Mouse (Mus musculus) lung, adult 18-20 months (tissue): ENCODE measurements around the gene Ptger4.

Source experiments
- DNase-seq, 2 experiments: peaks; one replicate each; pipeline ENCODE4 v3.0.0; 2022; ENCODE audit warnings: mixed read lengths in 2 of 2

The Ptger4 gene

DNA sequence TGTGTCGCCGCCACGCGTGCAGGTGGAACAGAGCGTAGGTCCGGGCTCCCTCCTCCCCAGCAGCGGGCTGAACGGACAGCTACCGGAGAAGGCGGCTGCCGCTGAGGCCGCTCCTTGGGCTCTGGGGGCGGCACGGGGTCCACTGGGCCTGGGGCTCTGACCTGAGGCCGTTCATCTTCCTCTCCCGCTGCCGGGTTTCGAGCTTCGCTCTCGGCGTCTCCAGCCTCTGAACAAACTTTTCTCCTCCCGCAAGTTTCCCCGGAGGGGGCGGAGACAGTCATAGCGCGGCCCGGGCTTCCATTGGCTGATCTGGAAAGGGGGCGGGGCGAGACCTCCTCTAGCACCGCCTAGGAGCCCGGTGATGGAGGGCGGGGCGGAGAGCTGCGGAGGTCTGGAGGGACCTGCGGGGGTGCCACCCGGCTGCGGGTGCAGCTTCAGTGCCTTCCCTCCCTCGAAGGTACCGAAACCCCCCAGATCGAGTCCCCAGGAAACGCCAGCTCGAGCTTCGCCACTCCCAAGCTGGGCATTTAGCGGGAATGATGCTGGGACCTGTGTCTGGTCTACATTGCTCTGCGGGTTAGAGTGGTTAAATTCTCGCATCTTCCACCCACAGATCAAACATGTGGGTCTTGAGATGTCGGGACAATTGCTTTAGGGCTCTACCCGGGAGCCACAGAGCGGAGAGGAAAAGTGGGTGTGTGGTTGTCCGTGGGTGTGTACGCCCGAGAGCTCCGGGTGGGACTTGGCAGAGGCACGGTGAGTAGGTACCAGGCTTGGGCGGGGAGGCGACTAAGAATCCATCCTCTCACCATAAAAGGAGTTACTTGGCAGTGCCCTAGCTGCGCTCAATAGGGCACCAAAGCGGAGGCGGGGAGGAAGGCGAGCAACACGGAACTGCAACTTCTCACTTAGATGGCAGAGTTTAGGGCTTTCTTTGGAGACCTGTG is at the start of gene Ptger4:
Ptger4 (minus strand) TSS at position 229 of the 947 bp plus-strand sequence.
- DNase-seq, result peak; percentile 93 to 94

GRCm38 (mm10) chr15:5288412-5288811 is 44.4 kb upstream of the Ptger4 start:
- no peak for DNase-seq

GRCm38 (mm10) chr15:5287072-5287471 is 43.1 kb upstream of the Ptger4 start:
- no peak for DNase-seq

GRCm38 (mm10) chr15:5281316-5281715 is 37.3 kb upstream of the Ptger4 start:
- DNase-seq, result no peak

GRCm38 (mm10) chr15:5279831-5280230 is 35.8 kb upstream of the Ptger4 start:
- no peak for DNase-seq

DNA sequence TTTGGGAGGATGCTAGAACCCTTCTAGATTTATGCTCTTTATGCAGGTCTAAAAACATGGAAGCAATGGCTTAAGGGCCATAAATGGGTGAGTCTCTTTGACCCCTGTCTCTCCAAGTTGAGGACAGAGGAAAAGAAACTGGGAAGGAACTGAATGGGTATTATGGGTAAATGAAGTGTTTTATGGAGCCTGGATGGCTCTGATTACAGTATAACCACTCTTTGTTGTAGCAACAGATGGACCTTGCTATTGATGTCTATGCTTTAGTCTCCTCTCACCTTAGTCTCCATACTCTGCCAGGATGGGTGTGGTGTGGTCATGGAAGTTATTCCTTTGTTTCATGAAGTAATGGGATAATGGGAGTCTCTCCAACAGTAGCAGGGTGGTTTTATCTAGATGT is 34.5 kb upstream of the Ptger4 start:
- no peak for DNase-seq

DNA sequence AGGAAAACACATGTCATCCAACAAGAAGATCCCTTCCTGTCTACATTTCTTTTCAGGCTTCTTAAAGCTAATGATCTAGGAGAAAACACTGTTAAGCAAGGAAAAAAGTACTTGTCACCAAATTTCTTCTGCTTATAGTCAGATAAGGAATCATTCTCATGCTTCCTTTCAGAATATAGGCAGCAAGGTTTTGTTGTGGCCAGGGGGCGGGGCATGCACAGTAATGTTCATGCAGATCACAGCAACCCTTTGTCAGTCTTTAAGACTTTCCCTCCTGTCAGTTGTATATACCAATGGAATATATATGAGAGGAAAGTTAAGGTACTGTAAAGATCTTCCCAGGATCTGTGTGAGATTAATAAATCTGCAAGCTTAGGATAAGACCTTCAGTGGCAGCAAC is 30.0 kb upstream of the Ptger4 start:
- DNase-seq, result no peak

DNA sequence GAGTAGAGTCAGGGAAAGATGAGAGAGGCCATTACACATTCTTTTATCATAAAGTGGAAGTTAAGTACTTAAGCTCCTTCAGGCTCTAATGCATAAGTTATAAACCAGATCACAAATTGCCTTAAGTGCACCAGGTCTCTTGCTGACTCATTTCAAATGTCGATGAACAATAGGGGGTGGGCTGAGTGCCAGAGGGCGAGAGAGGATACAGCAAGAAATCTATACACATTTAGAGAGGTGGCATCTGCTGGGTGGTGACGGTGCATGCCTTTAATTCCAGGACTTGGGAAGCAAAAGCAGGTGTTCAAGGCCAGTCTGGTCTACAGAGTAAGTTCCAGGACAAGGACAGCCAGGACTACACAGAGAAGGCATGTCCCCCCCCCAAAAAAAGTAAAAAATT is 22.1 kb upstream of the Ptger4 start:
- no peak for DNase-seq

DNA sequence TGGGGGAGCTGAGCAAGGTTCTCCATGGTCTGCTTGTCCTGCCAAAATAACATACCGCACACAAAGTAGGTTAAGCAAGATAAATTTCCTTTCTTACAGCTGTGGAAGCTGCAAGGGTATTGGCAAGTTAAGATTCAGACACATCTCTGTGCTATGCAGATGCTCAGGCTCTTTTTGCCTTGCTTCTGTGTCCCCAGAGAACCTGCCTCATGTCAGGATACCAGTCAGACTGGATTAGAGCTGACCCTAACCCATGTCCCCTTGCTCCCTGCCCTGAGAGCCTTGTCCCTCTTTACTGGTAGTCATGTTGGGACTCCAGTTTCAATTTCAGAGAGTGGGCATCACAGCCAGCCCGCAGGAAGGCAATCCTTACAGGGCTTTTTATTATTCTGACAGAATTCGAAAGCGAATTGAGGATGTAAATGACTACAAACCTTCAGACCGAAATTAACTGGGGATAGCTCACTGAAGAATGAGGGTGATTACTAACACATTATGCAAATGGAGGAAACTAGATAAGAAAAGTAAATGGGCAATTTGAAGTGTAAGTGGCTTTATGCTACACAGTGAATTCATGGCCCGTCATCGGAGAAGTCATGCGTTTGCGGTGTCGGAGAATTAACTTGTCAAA is 19.0 kb upstream of the Ptger4 start:
- DNase-seq, result no peak

- DNase-seq, result no peak
These were observed 18.2 kb upstream of the Ptger4 start for GRCm38 (mm10) chr15:5262095-5262667.

DNA sequence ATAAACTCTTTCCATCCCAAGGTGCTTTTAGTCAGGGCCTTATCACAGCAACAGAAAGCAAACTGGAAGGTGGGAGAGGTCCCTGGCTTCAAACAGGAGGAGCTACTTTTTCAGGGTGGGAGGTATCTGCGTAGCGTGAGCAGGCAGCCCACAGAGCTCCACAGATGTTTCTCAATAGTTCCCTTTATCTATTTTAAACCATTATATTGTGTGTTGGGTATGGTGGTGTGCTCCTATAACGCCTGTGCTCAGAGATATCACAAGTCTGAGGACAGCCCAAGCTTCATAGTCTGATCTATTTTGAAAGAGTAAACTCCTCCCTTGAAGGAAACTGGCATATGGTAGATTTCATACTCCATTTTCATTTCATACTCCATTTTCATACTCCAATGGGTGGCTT is 17.0 kb upstream of the Ptger4 start:
- DNase-seq, result no peak

DNA sequence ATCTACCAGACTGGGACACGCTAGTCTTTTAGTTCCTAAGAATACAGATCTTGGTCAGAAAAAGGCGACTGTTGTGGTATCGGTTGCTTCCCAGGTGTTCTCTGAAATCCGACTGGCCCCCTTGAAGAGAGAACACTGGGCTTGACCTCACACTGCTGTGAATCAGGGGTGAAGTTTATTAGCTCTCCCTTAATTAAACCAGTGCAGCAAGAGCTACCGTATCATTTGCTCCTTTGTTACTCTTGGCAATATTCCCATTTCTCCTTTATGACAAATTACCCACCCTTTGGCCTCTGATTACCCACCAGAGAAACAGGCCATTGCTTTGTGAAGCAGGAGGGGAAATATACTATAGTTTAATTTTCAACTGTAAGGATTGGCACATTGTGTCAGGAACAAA is 16.2 kb upstream of the Ptger4 start:
- no peak for DNase-seq

DNA sequence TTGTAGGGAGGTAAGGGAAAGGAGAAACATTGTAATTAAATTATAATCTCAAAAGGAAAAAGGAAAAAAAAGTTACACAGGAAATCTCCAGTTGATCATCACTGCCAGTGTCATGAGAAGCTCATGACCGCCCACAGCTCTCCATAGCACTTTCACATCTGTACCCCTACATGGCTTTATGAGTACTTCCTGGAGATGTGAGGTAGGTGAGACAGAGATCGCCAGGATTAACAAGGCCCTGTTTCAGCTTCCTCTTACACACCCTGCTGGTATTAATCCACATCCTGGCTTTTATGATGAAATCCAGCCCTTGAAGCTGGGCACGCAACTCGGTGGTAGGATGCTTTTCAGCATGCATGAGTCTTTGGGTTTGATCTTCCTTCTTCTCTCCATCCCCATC is 6.2 kb upstream of the Ptger4 start:
- no peak for DNase-seq

- no peak for DNase-seq
These were observed 690 bp downstream of the Ptger4 start for GRCm38 (mm10) chr15:5243036-5243958.

GRCm38 (mm10) chr15:5242241-5243035 is 1.5 kb downstream of the Ptger4 start:
- DNase-seq, result no peak

DNA sequence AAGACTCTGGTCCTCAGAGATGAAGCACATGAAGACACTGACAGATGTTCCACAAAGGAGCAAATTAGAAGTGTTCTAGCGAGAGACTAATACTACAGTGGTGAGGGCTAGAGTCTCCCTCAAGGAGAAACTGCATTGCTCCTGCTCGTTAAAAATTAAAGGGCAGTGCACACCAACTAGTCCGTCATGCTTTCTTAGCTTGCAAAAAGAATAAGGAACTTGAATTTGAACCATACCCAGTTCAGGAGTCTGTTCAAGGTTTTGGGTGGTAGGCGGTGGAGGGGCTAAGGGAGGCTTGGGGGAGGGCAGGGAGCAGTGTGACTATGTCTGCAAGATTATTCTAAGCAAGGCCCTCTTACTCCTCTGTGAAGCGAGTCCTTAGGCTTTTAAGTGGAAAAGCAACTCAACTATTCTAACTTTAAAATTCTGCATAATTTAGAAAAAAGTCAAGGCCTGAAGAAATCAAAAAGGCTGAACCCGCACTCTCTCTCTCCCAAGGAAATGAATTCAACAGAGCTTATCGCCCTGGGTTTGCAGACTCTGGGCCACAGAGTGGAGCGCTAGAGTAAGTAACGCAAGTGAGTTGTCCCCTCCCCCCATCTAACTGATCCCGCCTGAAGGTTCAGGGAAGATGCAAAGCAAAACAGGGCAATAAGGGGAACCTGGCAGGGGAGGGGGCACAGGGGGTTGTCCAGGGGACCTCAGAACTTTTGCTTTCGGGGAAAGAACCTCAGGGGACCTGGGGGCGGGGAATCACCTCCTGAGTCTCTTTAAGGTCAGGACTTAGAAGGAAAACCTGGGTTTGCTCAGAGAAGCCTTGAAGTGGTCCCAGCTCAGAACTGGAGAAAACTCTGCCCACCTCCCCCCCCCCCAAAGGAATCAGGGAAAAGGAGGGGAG is 2.4 kb downstream of the Ptger4 start:
- no peak for DNase-seq

DNA sequence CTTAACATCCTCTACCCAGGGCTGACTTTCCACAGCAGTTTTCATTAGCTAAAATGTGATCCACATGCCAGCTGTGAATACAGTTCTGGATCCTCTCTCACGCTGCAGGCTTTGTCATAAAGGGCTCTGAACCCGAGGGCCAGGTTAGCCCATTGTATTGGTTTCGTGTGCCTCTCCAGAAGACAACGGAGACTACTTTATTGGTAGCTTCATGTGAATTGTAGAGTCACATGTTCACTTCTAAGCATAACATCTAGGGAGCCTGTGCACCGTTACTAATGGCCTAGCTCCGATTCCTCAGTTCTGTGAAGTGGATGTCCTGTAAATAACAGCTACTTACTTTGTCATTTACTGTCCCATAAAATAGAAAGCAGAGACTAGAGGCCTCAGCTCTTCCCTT is 3.6 kb downstream of the Ptger4 start:
- no peak for DNase-seq

GRCm38 (mm10) chr15:5239901-5240300 is 4.1 kb downstream of the Ptger4 start:
- DNase-seq, result no peak

DNA sequence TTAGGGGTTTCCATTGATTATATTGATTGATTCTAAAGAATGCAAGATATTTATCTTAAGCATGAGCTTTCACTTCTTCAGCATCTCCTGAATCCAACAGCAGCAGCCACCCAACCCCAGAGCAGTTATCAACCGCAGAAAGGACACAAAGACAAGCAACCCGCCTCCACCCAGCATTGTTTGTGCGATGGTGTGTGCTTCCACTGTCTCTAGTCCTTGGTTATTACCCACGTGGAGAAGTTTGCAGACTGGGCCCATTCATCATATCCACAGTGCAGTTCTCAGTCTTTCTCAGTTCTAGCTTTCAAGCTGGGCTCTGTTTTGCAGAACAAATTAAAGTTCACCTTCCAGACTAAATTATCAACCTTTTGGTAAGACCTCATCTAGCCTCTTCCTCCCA is 4.6 kb downstream of the Ptger4 start:
- DNase-seq, result no peak

DNA sequence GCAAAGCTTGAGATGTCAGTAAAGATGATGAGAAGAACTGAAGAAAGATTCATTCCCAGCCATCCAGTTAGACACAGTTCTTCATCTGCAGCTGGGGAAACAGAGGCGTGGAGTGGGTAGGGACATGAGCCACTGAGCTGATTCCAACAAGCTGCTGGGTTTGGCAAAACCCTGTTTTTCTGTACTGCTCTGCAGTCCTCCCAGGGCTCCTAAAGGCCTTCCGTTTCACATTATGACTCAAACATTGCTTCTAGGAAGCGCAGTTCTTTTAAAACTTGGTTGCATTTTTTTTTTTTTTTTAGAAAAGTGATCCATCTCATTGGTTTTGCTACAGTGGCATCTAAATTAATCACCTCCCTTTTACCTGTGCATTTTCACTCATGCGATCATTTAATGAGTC is 5.4 kb downstream of the Ptger4 start:
- no peak for DNase-seq

DNA sequence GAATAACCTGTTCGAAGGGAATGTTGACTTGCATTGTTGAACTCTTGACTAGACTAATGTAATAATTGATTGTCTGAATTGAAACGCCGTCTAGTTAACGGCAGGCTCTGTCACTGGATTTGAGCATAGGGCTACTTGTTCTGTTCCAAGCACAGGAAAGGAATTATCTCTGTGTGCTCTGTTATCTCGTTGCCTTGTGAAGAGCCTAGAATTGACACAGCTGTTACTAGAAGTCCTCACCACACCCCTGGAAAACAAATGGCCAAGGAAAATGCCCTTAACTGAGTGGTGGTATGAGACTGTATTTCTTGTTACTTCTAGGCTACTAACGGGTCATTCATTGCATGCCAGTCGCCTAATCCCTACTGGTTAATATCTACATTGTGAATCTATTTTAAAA is 5.9 kb downstream of the Ptger4 start:
- DNase-seq, result no peak
